Mouse (Mus musculus): ENCODE data around the gene Rusc1. TPM values are rescaled to one million over a fixed set of nuclear protein-coding genes. Genes with fewer than 3 reads are reported as not detected.

Gene Rusc1
- polyA plus RNA-seq (2015; fragmentation: Nextera tagmentation; extraction: Ambion mirVana) = 8.6 and 9.6 TPM in 2 replicates

GRCm38 (mm10) chr3:89093175-89093574 is at the start of gene Rusc1:
Rusc1 (minus strand) TSS chr3:89093311.

GRCm38 (mm10) chr3:89135958-89136357 is 42.8 kb upstream of the Rusc1 start, which contains the start of gene Pklr:
Pklr (plus strand) TSS chr3:89136142.

GRCm38 (mm10) chr3:89101812-89102494 is 8.8 kb upstream of the Rusc1 start, which contains the start of gene Fdps:
Fdps (minus strand) TSS chr3:89101959.

GRCm38 (mm10) chr3:89100811-89101210 is 7.7 kb upstream of the Rusc1 start, which contains the start of gene Gm43738:
Gm43738 (minus strand) TSS chr3:89101099.

Other genes with a start within 250 kb of the Rusc1 start
- 36.3 and 39.4 TPM in 2 replicates for gene Msto1, start 179.3 kb downstream of the Rusc1 start, polyA plus RNA-seq (2015; fragmentation: Nextera tagmentation; extraction: Ambion mirVana)
- 9.1 and 9.2 TPM in 2 replicates for gene Ash1l, start 142.7 kb downstream of the Rusc1 start, polyA plus RNA-seq (2015; fragmentation: Nextera tagmentation; extraction: Ambion mirVana)
- 80.8 and 94.1 TPM in 2 replicates for gene Dap3, start 142.1 kb downstream of the Rusc1 start, polyA plus RNA-seq (2015; fragmentation: Nextera tagmentation; extraction: Ambion mirVana)
- not detected in 2 replicates for gene Gm43738, start 7.8 kb upstream of the Rusc1 start, polyA plus RNA-seq (2015; fragmentation: Nextera tagmentation; extraction: Ambion mirVana)
- gene Fdps, start 8.6 kb upstream of the Rusc1 start, polyA plus RNA-seq (2015; fragmentation: Nextera tagmentation; extraction: Ambion mirVana) = 67.5 and 85.5 TPM in 2 replicates
- not detected in 2 replicates for gene Pklr, start 42.8 kb upstream of the Rusc1 start, polyA plus RNA-seq (2015; fragmentation: Nextera tagmentation; extraction: Ambion mirVana)
- 0.33 and 0.55 TPM in 2 replicates for gene Hcn3, start 66.9 kb upstream of the Rusc1 start, polyA plus RNA-seq (2015; fragmentation: Nextera tagmentation; extraction: Ambion mirVana)
- 9.4 and 10.4 TPM in 2 replicates for gene Clk2, start 71.5 kb upstream of the Rusc1 start, polyA plus RNA-seq (2015; fragmentation: Nextera tagmentation; extraction: Ambion mirVana)
- 50.6 and 61.2 TPM in 2 replicates for gene Scamp3, start 84.2 kb upstream of the Rusc1 start, polyA plus RNA-seq (2015; fragmentation: Nextera tagmentation; extraction: Ambion mirVana)
- 11.7 and 11.8 TPM in 2 replicates for gene Fam189b, start 89.8 kb upstream of the Rusc1 start, polyA plus RNA-seq (2015; fragmentation: Nextera tagmentation; extraction: Ambion mirVana)
- gene Gba, start 109.6 kb upstream of the Rusc1 start, polyA plus RNA-seq (2015; fragmentation: Nextera tagmentation; extraction: Ambion mirVana) = 25.1 and 27.4 TPM in 2 replicates
- 61.7 and 72.4 TPM in 2 replicates for gene Thbs3, start 121.9 kb upstream of the Rusc1 start, polyA plus RNA-seq (2015; fragmentation: Nextera tagmentation; extraction: Ambion mirVana)
- 116 and 132 TPM in 2 replicates for gene Mtx1, start 133.8 kb upstream of the Rusc1 start, polyA plus RNA-seq (2015; fragmentation: Nextera tagmentation; extraction: Ambion mirVana)
- gene Muc1, start 135.7 kb upstream of the Rusc1 start, polyA plus RNA-seq (2015; fragmentation: Nextera tagmentation; extraction: Ambion mirVana) = 0.44 and 0.60 TPM in 2 replicates
- gene Krtcap2, start 152.7 kb upstream of the Rusc1 start, polyA plus RNA-seq (2015; fragmentation: Nextera tagmentation; extraction: Ambion mirVana) = 194 and 215 TPM in 2 replicates
- gene Trim46, start 153.0 kb upstream of the Rusc1 start, polyA plus RNA-seq (2015; fragmentation: Nextera tagmentation; extraction: Ambion mirVana) = 0.13 and 0.15 TPM in 2 replicates
- gene Dpm3, start 166.0 kb upstream of the Rusc1 start, polyA plus RNA-seq (2015; fragmentation: Nextera tagmentation; extraction: Ambion mirVana) = 89.6 and 97.0 TPM in 2 replicates
- gene Slc50a1, start 177.3 kb upstream of the Rusc1 start, polyA plus RNA-seq (2015; fragmentation: Nextera tagmentation; extraction: Ambion mirVana) = 53.2 and 56.2 TPM in 2 replicates
- gene Efna1, start 187.8 kb upstream of the Rusc1 start, polyA plus RNA-seq (2015; fragmentation: Nextera tagmentation; extraction: Ambion mirVana) = 21.7 and 22.7 TPM in 2 replicates
- 0.10 and 1.9 TPM in 2 replicates for gene Efna3, start 229.7 kb upstream of the Rusc1 start, polyA plus RNA-seq (2015; fragmentation: Nextera tagmentation; extraction: Ambion mirVana)
- gene Efna4, start 244.7 kb upstream of the Rusc1 start, polyA plus RNA-seq (2015; fragmentation: Nextera tagmentation; extraction: Ambion mirVana) = 2.1 and 2.3 TPM in 2 replicates

All from skeletal muscle tissue, postnatal 0 days (tissue).